Mouse (Mus musculus) forebrain, embryonic 14.5 days (tissue): ENCODE measurements at regions not wholly inside any gene's neighbourhood (a gene's known extent, or its start where the extent isn't known, plus 50 kb on each side); places are given as distances from the start of the nearest gene placed in this dataset.
A peak's percentile ranks its signal among the peaks of the same experiment; 100 is the strongest.

Experiments
- ATAC-seq: fragments of 200-750 bp; cut with Nextera tagmentation; 2 replicates; pipeline ENCODE4 v1.8.0; 2017; ENCODE audit warnings: mild to moderate bottlenecking, moderate library complexity
- DNase-seq: peaks from one replicate; pipeline ENCODE4 v3.0.0-alpha.2; 2015; ENCODE audit warnings: low spot score
- H3K27ac ChIP-seq: fragments of 300-500 bp; sonication (generic); 2 replicates; pipeline ENCODE4 v1.5.1; 2014; ENCODE audit warnings: low read depth, mild to moderate bottlenecking, control low read depth, low read length, moderate library complexity
- H3K27me3 ChIP-seq: fragments of 300-500 bp; sonication (generic); replicated peaks from 2 replicates; pipeline ENCODE4 v1.6.1; 2014; ENCODE audit warnings: low read length, control low read depth, mixed read lengths; ENCODE audit not compliant: control insufficient read depth, insufficient read depth
- H3K36me3 ChIP-seq: fragments of 300-500 bp; sonication (generic); 2 replicates; pipeline ENCODE4 v1.6.1; 2014; ENCODE audit warnings: low read length, control low read depth; ENCODE audit not compliant: control insufficient read depth, insufficient read depth
- H3K4me1 ChIP-seq: fragments of 300-500 bp; sonication (generic); 2 replicates; pipeline ENCODE4 v1.6.1; 2014; ENCODE audit warnings: antibody characterized with exemption, low read length, control low read depth; ENCODE audit not compliant: control insufficient read depth, insufficient read depth
- H3K4me2 ChIP-seq: fragments of 300-500 bp; sonication (generic); 2 replicates; pipeline ENCODE4 v1.6.1; 2014; ENCODE audit warnings: mild to moderate bottlenecking, control low read depth, low read length
- H3K4me3 ChIP-seq: fragments of 300-500 bp; sonication (generic); 2 replicates; pipeline ENCODE4 v1.5.1; 2014; ENCODE audit warnings: low read depth, low read length, control low read depth
- H3K9ac ChIP-seq: fragments of 300-500 bp; sonication (generic); 2 replicates; pipeline ENCODE4 v1.6.1; 2014; ENCODE audit warnings: mild to moderate bottlenecking, low read length, control low read depth, moderate library complexity
- H3K9me3 ChIP-seq: fragments of 300-500 bp; sonication (generic); replicated peaks from 2 replicates; pipeline ENCODE4 v1.6.1; 2016; ENCODE audit warnings: low read length, control low read depth, mixed read lengths; ENCODE audit not compliant: control insufficient read depth
- WGBS: fragments of 180-500 bp; shearing (Covaris S2); extraction: QIAGEN DNeasy Blood & Tissue Kit; methylation state at CpG from one replicate; pipeline ENCODE4 v1.1.7; 2014; 5-methylcytosine and 5-hydroxymethylcytosine counted together

DNA sequence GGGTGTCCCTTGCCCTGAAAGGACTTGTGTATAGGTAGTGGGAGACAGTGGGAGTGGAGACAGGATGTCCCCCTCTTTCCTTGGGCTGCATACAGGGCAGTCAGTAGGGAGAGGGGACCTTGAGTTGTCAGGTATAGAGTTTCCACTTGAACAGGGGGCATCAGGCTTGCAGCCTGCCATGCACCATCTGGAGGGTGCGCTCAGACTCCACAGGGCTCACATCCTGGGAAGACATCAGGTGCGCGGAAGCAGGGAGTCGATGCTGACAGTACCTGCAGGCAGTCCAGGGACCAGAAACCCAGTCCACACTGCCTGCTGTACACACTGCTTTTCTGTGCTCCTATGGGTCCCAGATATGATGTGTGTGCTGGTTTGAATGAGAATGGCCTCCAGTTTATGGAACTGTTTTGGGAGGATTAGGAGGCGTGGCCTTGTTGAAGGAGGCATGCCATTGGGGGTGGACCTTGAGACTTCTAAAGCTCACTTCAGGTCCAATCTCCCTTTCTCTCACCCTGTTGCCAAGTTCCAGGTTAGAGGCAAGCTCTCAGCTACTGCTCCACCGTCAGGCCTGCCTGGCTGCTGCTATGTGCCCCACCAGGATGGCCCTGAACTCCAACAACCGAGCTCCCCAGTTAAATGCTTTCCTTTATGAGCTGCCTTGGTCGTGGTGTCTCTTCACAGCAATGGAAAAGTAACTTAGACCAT is 262.1 kb downstream of the Matn1 start:
- ATAC-seq (peak; percentile 40), DNase-seq (no peak)
- Histone ChIP-seq H3K9me3 (no peaks in the 10 kb centered on the region), H3K27me3 (no peaks in the 10 kb centered on the region), H3K9ac (no peak overlapping the region), H3K4me3 (no peak overlapping the region), H3K36me3 (no peaks in the 10 kb centered on the region), H3K4me1 (peaks cover 19% of the 10 kb centered on the region), H3K4me2 (no peak overlapping the region), H3K27ac (peak overlapping the region; percentile 87)
- WGBS, result 70% methylated on average over 8 of the region's 8 CpGs

DNA sequence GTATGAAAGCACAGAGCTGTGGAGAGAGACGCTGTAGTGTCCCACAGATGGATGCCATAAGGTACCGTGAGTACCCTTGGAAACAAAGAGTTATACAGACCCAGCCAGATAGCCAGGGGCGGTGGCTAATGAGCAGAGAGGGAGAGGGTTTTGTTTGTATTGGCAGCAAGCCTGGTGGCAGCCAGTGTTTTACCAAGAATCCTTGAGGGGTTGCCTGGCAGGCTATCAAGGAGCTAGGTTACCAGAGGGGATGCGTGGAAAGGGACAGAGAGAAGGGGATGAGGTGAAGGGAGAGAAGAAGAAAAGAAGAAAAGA is 262.7 kb downstream of the Matn1 start:
- ATAC-seq (peak; percentile 89), DNase-seq (peak; percentile 95)
- Histone ChIP-seq H3K4me1 (peaks cover 19% of the 10 kb centered on the region), H3K4me3 (no peak overlapping the region), H3K27me3 (no peaks in the 10 kb centered on the region), H3K4me2 (no peak overlapping the region), H3K9me3 (no peaks in the 10 kb centered on the region), H3K9ac (no peak overlapping the region), H3K27ac (peak overlapping the region; percentile 87), H3K36me3 (no peaks in the 10 kb centered on the region)
- 22% methylated on average over 4 of the region's 4 CpGs for WGBS

DNA sequence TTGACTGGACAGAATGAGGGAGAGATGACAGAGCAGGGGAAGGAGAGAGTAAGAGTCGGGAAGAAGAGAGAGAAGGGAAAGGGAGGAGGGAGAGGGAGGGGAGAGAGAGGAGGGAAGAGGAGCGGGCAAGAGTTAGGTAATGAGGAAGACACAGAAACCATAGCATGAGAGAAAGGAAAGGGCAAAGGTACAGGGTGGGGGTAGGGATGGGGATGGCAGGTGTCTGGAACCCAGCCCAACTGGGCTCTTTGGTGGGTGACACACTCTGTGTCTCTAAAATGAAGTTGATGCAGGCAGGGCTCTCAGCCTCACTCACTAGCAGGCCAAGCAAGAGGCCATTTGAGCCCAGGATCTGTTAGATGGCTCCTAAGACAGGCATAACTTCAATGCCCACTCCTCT is 263.1 kb downstream of the Matn1 start:
- DNase-seq, result peak; percentile 64
- Histone ChIP-seq H3K9ac (no peak overlapping the region), H3K36me3 (no peaks in the 10 kb centered on the region), H3K27me3 (no peaks in the 10 kb centered on the region), H3K9me3 (no peaks in the 10 kb centered on the region), H3K4me2 (no peak overlapping the region), H3K4me3 (no peak overlapping the region), H3K27ac (peak overlapping the region; percentile 87), H3K4me1 (peaks cover 16% of the 10 kb centered on the region)
- ATAC-seq, result peak; percentile 56
- 33% methylated on average over 2 of the region's 2 CpGs for WGBS

DNA sequence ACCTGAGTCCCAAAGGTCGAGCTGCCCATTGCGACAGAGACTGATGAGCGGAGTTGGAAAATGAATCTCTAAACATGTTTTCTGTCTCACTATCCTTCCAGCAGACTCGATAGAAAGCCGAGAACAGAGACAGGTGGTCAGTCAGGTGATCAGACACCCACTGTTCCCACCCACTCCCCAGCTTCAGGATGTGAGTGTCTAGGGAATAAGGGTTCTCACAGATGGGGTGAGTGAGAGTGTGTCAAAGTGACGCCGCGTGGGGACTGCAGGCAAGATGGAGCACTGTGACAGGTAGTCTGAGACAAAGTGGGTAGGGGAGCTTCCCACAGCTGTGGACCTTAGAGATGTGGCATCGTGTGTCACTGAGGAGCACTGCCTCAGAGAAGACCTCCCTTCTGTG is 264.0 kb downstream of the Matn1 start:
- H3K36me3 ChIP-seq, result no peaks in the 10 kb centered on the region
- DNase-seq (no peak), ATAC-seq (no peak)
- H3K9ac ChIP-seq, result no peak overlapping the region
- WGBS, result 74% methylated on average over 9 of the region's 9 CpGs
- H3K4me3 ChIP-seq, result no peak overlapping the region
- H3K4me2 ChIP-seq, result no peak overlapping the region
- H3K27ac ChIP-seq, result peak overlapping the region; percentile 87
- peaks cover 16% of the 10 kb centered on the region for H3K4me1 ChIP-seq
- no peaks in the 10 kb centered on the region for H3K27me3 ChIP-seq
- H3K9me3 ChIP-seq, result no peaks in the 10 kb centered on the region

DNA sequence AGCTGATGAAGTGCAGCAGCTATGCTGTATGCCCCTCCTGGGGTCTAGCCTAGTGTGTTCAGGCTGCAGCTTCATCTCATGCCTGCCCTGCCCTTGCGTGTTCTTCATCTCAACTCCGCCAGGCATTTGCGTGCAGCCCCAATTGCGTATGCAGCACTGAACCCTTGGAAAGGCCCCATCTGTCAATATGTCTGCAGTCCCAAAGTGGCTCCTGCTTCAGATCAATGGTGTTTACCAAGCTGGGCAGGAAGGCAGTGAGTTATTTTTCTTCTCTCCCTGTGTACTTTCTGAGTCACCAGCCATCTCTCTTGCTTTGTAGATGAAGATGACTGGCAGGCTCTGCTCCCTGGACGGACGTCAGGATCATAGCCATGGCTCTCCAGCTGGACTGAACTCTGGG is 264.5 kb downstream of the Matn1 start:
- 77% methylated on average over 6 of the region's 6 CpGs for WGBS
- no peak overlapping the region for H3K4me2 ChIP-seq
- no peak overlapping the region for H3K4me3 ChIP-seq
- no peak overlapping the region for H3K9ac ChIP-seq
- DNase-seq, result peak; percentile 30
- H3K9me3 ChIP-seq, result no peaks in the 10 kb centered on the region
- ATAC-seq, result no peak
- H3K4me1 ChIP-seq, result peaks cover 16% of the 10 kb centered on the region
- no peaks in the 10 kb centered on the region for H3K36me3 ChIP-seq
- H3K27me3 ChIP-seq, result no peaks in the 10 kb centered on the region
- peak overlapping the region; percentile 87 for H3K27ac ChIP-seq

DNA sequence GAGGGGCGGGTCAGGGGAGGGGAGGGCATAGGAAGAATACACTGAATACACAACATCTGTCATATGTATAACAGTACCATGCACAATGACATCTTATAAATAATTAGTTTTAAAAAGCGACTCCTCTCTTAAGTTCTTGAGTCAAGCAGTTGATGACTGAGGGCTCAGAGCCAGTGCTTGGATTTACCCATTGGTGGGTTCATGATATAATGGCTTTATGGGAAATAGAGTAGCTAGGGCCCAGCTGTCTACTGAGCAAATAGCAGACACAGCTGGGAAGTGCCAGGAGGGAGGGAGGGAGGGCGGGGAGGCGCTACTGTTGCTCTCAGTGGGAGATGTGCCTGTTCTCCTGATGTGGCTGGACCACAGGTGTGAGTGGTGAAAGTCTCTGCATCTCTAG is 268.5 kb downstream of the Matn1 start:
- Histone ChIP-seq H3K4me3 (no peak overlapping the region), H3K27me3 (no peaks in the 10 kb centered on the region), H3K9ac (no peak overlapping the region), H3K36me3 (no peaks in the 10 kb centered on the region), H3K27ac (no peak overlapping the region), H3K4me2 (no peak overlapping the region), H3K9me3 (no peaks in the 10 kb centered on the region), H3K4me1 (peaks cover 9% of the 10 kb centered on the region)
- ATAC-seq (0 out of 2 replicates have a peak, but pooled peaks have one; percentile 25), DNase-seq (peak; percentile 49)
- WGBS, result 52% methylated on average over 4 of the region's 4 CpGs

DNA sequence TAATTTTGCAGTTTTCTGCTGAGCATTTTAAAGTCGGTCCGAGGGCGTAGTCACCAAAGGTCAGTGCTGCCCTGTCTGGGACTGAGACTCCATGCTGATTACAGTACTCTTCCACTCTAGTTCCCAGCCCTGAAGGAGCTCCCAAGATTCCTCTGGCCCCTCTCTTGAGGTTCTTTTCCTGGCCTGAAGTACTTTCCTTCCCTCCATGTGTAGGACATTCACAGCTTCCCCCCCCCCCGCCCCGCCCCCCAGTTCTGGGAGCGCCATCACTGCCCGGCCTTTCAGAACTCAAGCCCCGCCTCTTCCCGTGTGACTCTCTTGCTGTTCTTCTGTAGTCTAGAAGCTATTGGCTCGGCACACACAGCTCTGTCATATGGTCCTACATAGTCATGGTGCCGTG is 271.5 kb downstream of the Matn1 start:
- H3K36me3 ChIP-seq, result no peaks in the 10 kb centered on the region
- DNase-seq (no peak), ATAC-seq (no peak)
- H3K4me1 ChIP-seq, result peaks cover 2% of the 10 kb centered on the region; the same call in 1 of the 2 replicates
- H3K27ac ChIP-seq, result no peak overlapping the region
- H3K9me3 ChIP-seq, result no peaks in the 10 kb centered on the region
- H3K4me2 ChIP-seq, result no peak overlapping the region
- no peaks in the 10 kb centered on the region for H3K27me3 ChIP-seq
- H3K4me3 ChIP-seq, result no peak overlapping the region
- WGBS, result 87% methylated on average over 11 of the region's 11 CpGs
- no peak overlapping the region for H3K9ac ChIP-seq

DNA sequence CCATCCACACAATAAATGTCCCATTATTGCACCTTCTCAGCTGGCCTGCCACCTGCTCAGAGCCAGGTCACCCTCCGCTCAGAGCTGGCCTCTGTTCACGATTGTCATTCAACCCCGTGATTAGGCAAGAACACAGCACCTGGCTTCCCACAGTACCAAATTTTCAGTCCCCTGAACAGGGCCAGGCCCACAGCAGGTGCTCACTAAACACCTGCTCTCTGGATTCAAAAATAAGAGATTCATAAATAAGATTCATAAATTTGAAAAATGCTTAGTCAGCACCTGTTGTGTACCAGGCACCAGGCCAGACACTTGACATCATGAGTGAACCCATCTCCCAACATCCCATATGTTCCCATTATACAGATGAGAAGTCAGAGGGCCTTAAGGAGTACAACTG is 272.2 kb downstream of the Matn1 start:
- no peaks in the 10 kb centered on the region for H3K36me3 ChIP-seq
- no peak overlapping the region for H3K4me3 ChIP-seq
- H3K4me1 ChIP-seq, result peaks cover 2% of the 10 kb centered on the region; the same call in 1 of the 2 replicates
- no peak overlapping the region for H3K27ac ChIP-seq
- ATAC-seq (no peak), DNase-seq (no peak)
- WGBS, result 89% methylated on average over 3 of the region's 3 CpGs
- H3K27me3 ChIP-seq, result no peaks in the 10 kb centered on the region
- H3K4me2 ChIP-seq, result no peak overlapping the region
- H3K9me3 ChIP-seq, result no peaks in the 10 kb centered on the region
- no peak overlapping the region for H3K9ac ChIP-seq

DNA sequence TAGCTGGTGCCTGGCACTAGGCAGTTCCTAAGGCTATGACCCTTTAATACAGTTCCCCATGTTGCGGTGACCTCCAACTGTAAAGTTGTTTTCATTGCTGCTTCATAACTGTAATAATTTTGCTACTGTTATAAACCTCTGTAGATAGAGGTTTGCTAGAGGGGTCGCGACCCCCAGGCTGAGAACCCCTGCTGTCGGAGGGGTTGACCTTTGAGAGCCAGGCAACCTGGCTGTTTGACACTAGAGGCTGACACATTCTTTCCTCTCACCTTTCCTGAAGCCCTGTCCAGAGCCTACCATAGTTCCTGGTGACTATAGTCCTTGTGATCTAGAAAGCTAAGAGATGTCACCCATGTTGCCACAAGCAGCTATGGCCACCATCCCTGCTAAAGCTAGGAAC is 272.9 kb downstream of the Matn1 start:
- 95% methylated on average over 4 of the region's 4 CpGs for WGBS
- peak overlapping the region; percentile 33; the same call in 1 of the 2 replicates for H3K27ac ChIP-seq
- H3K9me3 ChIP-seq, result no peaks in the 10 kb centered on the region
- no peaks in the 10 kb centered on the region for H3K27me3 ChIP-seq
- no peak overlapping the region for H3K4me2 ChIP-seq
- ATAC-seq, result no peak
- H3K36me3 ChIP-seq, result no peaks in the 10 kb centered on the region
- no peak overlapping the region for H3K9ac ChIP-seq
- no peak overlapping the region for H3K4me3 ChIP-seq
- peaks cover 2% of the 10 kb centered on the region; the same call in 1 of the 2 replicates for H3K4me1 ChIP-seq
- no peak for DNase-seq
